Mouse (Mus musculus) heart, postnatal 0 days (tissue): ENCODE data around the gene Rapgef6. TPM values are rescaled to one million over a fixed set of nuclear protein-coding genes. Genes with fewer than 3 reads are reported as not detected.

Source experiments
- ATAC-seq: fragments of 200-750 bp; cut with Nextera tagmentation; 2 replicates; pipeline ENCODE4 v1.8.0; 2017; ENCODE audit warnings: low read depth, moderate number of reproducible peaks, moderate library complexity; ENCODE audit not compliant: insufficient read depth
- DNase-seq: peaks from one replicate; pipeline ENCODE4 v3.0.0-alpha.2; 2016; ENCODE audit warnings: low spot score
- H3K27ac ChIP-seq: fragments of 300-500 bp; sonication (generic); 2 replicates; pipeline ENCODE4 v1.5.1; 2014; ENCODE audit warnings: low read depth, mild to moderate bottlenecking
- H3K27me3 ChIP-seq: fragments of 300-500 bp; sonication (generic); 2 replicates; pipeline ENCODE4 v1.6.1; 2014; ENCODE audit warnings: low read length, mixed read lengths; ENCODE audit not compliant: control insufficient read depth, insufficient read depth
- H3K36me3 ChIP-seq: fragments of 300-500 bp; sonication (generic); replicated peaks from 2 replicates; pipeline ENCODE4 v1.6.1; 2014; ENCODE audit warnings: low read length, mixed read lengths; ENCODE audit not compliant: control insufficient read depth, insufficient read depth
- H3K4me1 ChIP-seq: fragments of 300-500 bp; sonication (generic); 2 replicates; pipeline ENCODE4 v1.6.1; 2014; ENCODE audit warnings: antibody characterized with exemption; ENCODE audit not compliant: control insufficient read depth, insufficient read depth
- H3K4me2 ChIP-seq: fragments of 300-500 bp; sonication (generic); 2 replicates; pipeline ENCODE4 v1.6.1; 2014; ENCODE audit warnings: low read depth, mild to moderate bottlenecking, low read length, moderate library complexity
- H3K4me3 ChIP-seq: fragments of 300-500 bp; sonication (generic); 2 replicates; pipeline ENCODE4 v1.5.1; 2014; ENCODE audit warnings: low read depth, low read length
- H3K9ac ChIP-seq: fragments of 300-500 bp; sonication (generic); replicated peaks from 2 replicates; pipeline ENCODE4 v1.6.1; 2014; ENCODE audit warnings: low read depth, low read length, mixed read lengths
- H3K9me3 ChIP-seq: fragments of 300-500 bp; sonication (generic); replicated peaks from 2 replicates; pipeline ENCODE4 v1.6.1; 2016; ENCODE audit warnings: low read length; ENCODE audit not compliant: control insufficient read depth
- CTCF ChIP-seq: IDR thresholded peaks from 2 replicates; pipeline ENCODE4 v1.5.1; 2016; ENCODE audit warnings: antibody characterized with exemption, control low read depth, low read depth
- EP300 ChIP-seq: IDR thresholded peaks from 2 replicates; pipeline ENCODE4 v1.6.1; 2016; ENCODE audit warnings: antibody characterized with exemption, low read depth
- WGBS: fragments of 180-500 bp; shearing (Covaris S2); extraction: QIAGEN DNeasy Blood & Tissue Kit; methylation state at CpG from one replicate; pipeline ENCODE4 v1.1.7; 2014; 5-methylcytosine and 5-hydroxymethylcytosine counted together
- polyA plus RNA-seq: library from polyadenylated mRNA; unstranded; fragments of >200 nt; fragmentation: Nextera tagmentation; extraction: Ambion mirVana; gene quantifications from 2 replicates; pipeline ENCODE4 v1.2.1, GENCODE M21; 2015
- total RNA-seq: library from RNA; depleted of rRNA; stranded (reverse); fragments of >200 nt; gene quantifications from 2 replicates; pipeline ENCODE4 v1.2.3, GENCODE M21; 2014; ENCODE audit warnings: low replicate concordance

Gene Rapgef6
- total and polyA plus RNA-seq, 2 experiments from 2014 or later, result 17.0 to 18.1 TPM

DNA sequence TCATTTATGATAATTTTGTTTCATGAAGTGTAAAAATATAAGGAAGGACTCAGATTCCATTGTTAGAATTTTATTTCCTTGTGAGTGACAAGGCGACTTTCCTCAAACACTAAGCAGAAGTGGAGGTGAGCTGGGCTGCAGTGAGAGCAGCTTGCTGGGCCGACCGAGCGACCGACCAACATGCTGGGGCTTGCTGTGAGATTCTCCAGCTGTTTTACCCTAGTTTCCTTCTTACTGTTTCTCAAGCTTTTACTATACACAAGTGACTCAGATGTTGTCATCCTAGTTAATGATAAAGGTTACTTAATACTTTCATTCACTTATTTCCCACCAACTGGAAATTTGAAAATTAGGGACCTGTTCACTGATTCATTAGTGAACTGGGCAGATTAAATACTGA lies 22.8 kb upstream of the Rapgef6 start:
- H3K9me3 ChIP-seq, result no peaks in the 10 kb centered on the region
- H3K27me3 ChIP-seq, result no peaks in the 10 kb centered on the region
- H3K4me3 ChIP-seq, result no peak overlapping the region
- no peak overlapping the region for H3K4me2 ChIP-seq
- no peak overlapping the region for H3K27ac ChIP-seq
- no peak overlapping the region for H3K9ac ChIP-seq
- TF ChIP-seq CTCF, result no peak
- no peak for TF ChIP-seq EP300
- H3K36me3 ChIP-seq, result peaks cover 43% of the 10 kb centered on the region
- H3K4me1 ChIP-seq, result peaks cover 3% of the 10 kb centered on the region; the same call in 1 of the 2 replicates
- DNase-seq, result no peak
- ATAC-seq, result no peak
- WGBS, result 86% methylated on average over 5 of the region's 5 CpGs

DNA sequence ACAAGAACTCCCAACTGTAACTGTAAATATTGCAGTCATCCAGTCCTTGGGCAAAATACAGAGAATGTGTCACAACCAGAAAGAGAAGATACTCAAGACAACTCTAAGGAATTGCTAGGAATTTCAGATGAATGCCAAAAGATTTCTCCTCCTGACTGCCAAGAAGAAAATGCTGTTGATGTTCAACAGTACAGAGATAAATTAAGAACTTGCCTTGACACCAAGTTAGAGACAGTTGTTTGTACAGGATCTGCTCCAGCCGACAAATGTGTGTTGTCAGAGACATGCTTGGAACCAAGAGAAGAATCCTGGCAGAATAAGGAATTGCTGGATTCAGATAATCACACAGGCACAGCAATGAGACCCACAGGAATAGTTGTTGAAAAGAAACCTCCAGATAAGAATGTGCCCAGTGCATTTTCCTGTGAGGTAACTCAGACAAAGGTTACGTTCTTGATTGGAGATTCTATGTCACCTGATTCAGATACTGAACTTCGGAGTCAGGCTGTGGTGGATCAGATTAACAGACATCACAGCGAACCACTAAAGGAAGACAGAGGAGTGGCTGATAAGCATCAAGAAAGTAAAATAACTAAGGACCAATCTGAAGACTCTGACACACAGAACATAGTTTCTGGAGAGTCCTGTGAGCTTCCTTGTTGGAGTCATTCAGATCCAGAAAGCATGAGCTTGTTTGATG lies 20.0 kb upstream of the Rapgef6 start:
- TF ChIP-seq EP300, result no peak
- Histone ChIP-seq H3K4me1 (peaks cover 3% of the 10 kb centered on the region; the same call in 1 of the 2 replicates), H3K4me2 (no peak overlapping the region), H3K27me3 (no peaks in the 10 kb centered on the region), H3K4me3 (no peak overlapping the region), H3K27ac (no peak overlapping the region), H3K9ac (no peak overlapping the region), H3K36me3 (peaks cover 55% of the 10 kb centered on the region), H3K9me3 (no peaks in the 10 kb centered on the region)
- 42% methylated on average over 4 of the region's 4 CpGs for WGBS
- DNase-seq, result peak; percentile 12
- ATAC-seq, result no peak

DNA sequence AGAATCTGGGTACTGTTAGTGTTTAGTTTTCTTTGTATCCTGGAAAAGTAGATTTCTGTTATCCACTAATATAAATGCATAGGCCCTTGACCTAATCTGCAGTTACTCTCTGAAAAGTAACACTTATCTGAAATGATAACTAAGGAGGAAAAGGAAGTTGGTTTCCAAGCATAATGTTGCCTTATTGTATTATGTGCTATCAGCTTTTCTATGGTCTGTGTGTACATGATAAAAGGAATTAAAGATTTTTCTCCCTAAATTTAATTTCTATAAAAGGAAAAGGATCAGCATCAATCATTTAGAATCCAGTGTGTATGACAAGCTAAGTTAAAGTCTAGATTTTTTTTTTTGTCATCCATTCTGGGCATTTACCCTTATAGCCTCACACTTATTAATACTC lies 9.1 kb upstream of the Rapgef6 start:
- TF ChIP-seq EP300 (no peak), CTCF (no peak)
- no peaks in the 10 kb centered on the region for H3K4me1 ChIP-seq

DNA sequence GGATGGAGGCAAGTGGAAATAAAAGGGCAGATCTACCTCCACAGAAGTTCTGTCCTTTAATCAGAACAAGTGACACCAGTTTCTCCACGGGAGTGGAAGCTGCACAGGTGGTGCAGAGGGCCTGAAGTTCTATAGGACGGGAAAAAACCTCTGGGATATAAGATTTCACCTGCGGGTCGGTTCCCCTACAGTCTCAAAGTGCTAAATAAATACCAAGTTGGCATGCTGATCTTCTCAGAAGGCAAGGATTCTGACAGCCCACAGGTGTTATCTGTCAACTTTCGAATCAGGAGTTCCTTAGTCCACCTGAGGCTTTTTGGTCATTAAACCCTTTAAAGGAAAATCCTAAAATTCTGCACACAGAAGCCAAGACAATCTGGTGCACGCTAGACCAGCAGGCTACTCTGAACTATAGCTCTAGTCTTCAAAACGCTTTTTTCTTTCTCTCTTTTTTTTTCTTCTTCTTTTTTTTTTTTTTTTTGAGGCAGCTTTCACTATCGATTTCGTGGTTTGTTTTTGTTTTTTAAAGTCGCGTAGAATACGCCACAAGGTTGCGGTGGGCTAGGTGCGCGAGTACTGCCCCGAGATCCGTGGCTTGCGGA lies 619 bp upstream of the Rapgef6 start:
- peaks cover 29% of the 10 kb centered on the region for H3K4me1 ChIP-seq
- H3K36me3 ChIP-seq, result no peaks in the 10 kb centered on the region
- H3K27ac ChIP-seq, result peak overlapping the region; percentile 92
- no peaks in the 10 kb centered on the region for H3K9me3 ChIP-seq
- no peaks in the 10 kb centered on the region for H3K27me3 ChIP-seq
- 1% methylated on average over 18 of the region's 18 CpGs for WGBS
- DNase-seq (peak; percentile 17), ATAC-seq (no peak)
- peak overlapping the region; percentile 63 for H3K9ac ChIP-seq
- H3K4me3 ChIP-seq, result peak overlapping the region; percentile 75
- TF ChIP-seq EP300 (no peak), CTCF (no peak)
- peak overlapping the region; percentile 72 for H3K4me2 ChIP-seq

More for the DNA sequence above, 9.1 kb upstream of the Rapgef6 start:
- Histone ChIP-seq H3K4me2 (no peak overlapping the region), H3K9me3 (no peaks in the 10 kb centered on the region), H3K27me3 (no peaks in the 10 kb centered on the region), H3K27ac (no peak overlapping the region), H3K36me3 (peaks cover 38% of the 10 kb centered on the region), H3K4me3 (no peak overlapping the region), H3K9ac (no peak overlapping the region)
- no peak for ATAC-seq
- DNase-seq, result no peak

DNA sequence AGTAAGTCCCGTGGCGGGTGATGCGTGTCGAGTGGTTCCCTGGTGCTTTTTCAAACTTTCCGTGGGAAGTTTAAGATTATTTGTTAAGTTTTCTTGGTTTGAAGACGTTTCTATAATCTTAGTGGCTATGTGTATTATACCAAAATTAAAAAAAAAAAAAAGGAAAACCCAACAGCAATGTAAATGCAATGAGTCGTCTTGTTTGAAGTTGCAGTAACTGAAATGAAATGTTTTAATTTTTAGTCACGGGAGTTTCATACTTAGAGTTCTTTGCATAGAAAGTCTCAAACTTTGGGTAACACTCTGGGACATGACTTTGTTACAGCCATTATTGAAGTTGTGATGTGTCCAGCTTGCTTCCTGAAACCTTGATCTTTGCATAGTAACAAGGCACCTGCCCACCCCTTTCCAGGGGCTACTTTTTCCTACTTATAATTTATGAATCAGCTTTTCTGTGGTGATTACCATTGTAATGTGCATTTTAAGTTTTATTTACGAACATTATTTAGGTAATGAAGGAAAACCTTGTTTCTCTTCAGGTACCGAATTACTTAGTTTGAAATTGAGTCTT lies 869 bp downstream of the Rapgef6 start:
- Histone ChIP-seq H3K9ac (peak overlapping the region; percentile 74), H3K4me3 (peak overlapping the region; percentile 75), H3K4me1 (peaks cover 34% of the 10 kb centered on the region), H3K4me2 (peak overlapping the region; percentile 58), H3K9me3 (no peaks in the 10 kb centered on the region), H3K36me3 (no peaks in the 10 kb centered on the region), H3K27me3 (no peaks in the 10 kb centered on the region), H3K27ac (peak overlapping the region; percentile 92)
- no peak for DNase-seq
- no peak for TF ChIP-seq CTCF
- no peak for TF ChIP-seq EP300
- WGBS, result 9% methylated on average over 10 of the region's 10 CpGs
- no peak for ATAC-seq
